Mouse (Mus musculus) liver, embryonic 14.5 days (tissue): ENCODE results near the gene Smad5.

Experiments used
- CTCF ChIP-seq: IDR thresholded peaks from 2 replicates; pipeline ENCODE4 v1.5.1; 2016; ENCODE audit warnings: antibody characterized with exemption, low read depth, control low read depth
- EP300 ChIP-seq: IDR thresholded peaks from 2 replicates; pipeline ENCODE4 v1.6.1; 2016; ENCODE audit warnings: antibody characterized with exemption, low read depth

GRCm38 (mm10) chr13:56729046-56729445 is 26.2 kb downstream of the Smad5 start:
- TF ChIP-seq CTCF (no peak), EP300 (no peak)
